Mouse (Mus musculus) embryonic facial prominence, embryonic 14.5 days (tissue): Measurements from ENCODE around the gene Fam216b. TPM values are rescaled to one million over a fixed set of nuclear protein-coding genes. Genes with fewer than 3 reads are reported as not detected.

ENCODE experiments used
- ATAC-seq: fragments of 200-750 bp; cut with Nextera tagmentation; 2 replicates; pipeline ENCODE4 v1.8.0; 2017; ENCODE audit warnings: low read depth, moderate number of reproducible peaks, moderate TSS enrichment
- DNase-seq: peaks from one replicate; pipeline ENCODE4 v3.0.0-alpha.2; 2015; ENCODE audit warnings: low spot score
- H3K27ac ChIP-seq: fragments of 300-500 bp; sonication (generic); replicated peaks from 2 replicates; pipeline ENCODE4 v1.5.1; 2014; ENCODE audit warnings: low read depth, mild to moderate bottlenecking, low read length, moderate library complexity
- H3K27me3 ChIP-seq: fragments of 300-500 bp; sonication (generic); replicated peaks from 2 replicates; pipeline ENCODE4 v1.6.1; 2014; ENCODE audit warnings: low read length; ENCODE audit not compliant: control insufficient read depth, insufficient read depth
- H3K36me3 ChIP-seq: fragments of 300-500 bp; sonication (generic); 2 replicates; pipeline ENCODE4 v1.6.1; 2014; ENCODE audit warnings: low read length, mixed read lengths; ENCODE audit not compliant: control insufficient read depth, insufficient read depth
- H3K4me1 ChIP-seq: fragments of 300-500 bp; sonication (generic); 2 replicates; pipeline ENCODE4 v1.6.1; 2014; ENCODE audit warnings: antibody characterized with exemption, low read length; ENCODE audit not compliant: control insufficient read depth, insufficient read depth
- H3K4me2 ChIP-seq: fragments of 300-500 bp; sonication (generic); 2 replicates; pipeline ENCODE4 v1.6.1; 2014; ENCODE audit warnings: low read depth, mild to moderate bottlenecking, low read length, moderate library complexity, mixed read lengths
- H3K4me3 ChIP-seq: fragments of 300-500 bp; sonication (generic); 2 replicates; pipeline ENCODE4 v1.5.1; 2014; ENCODE audit warnings: low read depth, mild to moderate bottlenecking, low read length
- H3K9ac ChIP-seq: fragments of 300-500 bp; sonication (generic); 2 replicates; pipeline ENCODE4 v1.6.1; 2014; ENCODE audit warnings: low read depth, mild to moderate bottlenecking, low read length, moderate library complexity, mixed read lengths
- H3K9me3 ChIP-seq: fragments of 300-500 bp; sonication (generic); 2 replicates; pipeline ENCODE4 v1.6.1; 2016; ENCODE audit warnings: low read length; ENCODE audit not compliant: control insufficient read depth
- WGBS: fragments of 180-500 bp; shearing (Covaris S2); extraction: QIAGEN DNeasy Blood & Tissue Kit; methylation state at CpG from one replicate; pipeline ENCODE4 v1.1.7; 2014; 5-methylcytosine and 5-hydroxymethylcytosine counted together
- polyA plus RNA-seq: library from polyadenylated mRNA; unstranded; fragments of >200 nt; fragmentation: Nextera tagmentation; extraction: Ambion mirVana; gene quantifications from 2 replicates; pipeline ENCODE4 v1.2.1, GENCODE M21; 2014

Gene Fam216b
- 0.90 TPM in 1 of 2 replicates, not detected in the other for polyA plus RNA-seq

DNA sequence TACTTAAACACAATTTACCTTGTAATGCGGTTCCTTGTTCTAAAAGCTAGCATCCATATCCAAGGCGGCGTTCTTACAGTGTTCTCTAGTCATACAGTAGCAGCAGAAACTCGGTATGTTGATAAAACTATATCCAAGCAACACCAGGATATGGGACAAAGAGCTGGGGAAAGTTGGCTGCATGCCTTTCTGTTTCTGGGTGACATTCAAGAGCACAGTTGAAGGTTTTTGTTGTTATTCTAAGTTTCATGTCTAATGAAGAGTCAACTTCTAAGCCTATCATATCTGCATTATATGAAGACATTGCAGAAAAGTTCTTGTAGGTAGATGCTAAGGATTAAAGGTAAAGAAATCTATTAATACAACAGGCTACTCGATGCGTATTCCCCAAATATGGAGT is at the start of gene Fam216b:
Gene Fam216b (minus strand): TSS at position 101 of the 400 bp plus-strand sequence.
- no peak within 1 kb of the TSS for H3K9ac ChIP-seq
- no peaks in the 10 kb centered on the region for H3K9me3 ChIP-seq
- no peak within 1 kb of the TSS for H3K4me3 ChIP-seq
- WGBS, result 91% methylated on average over 6 of the region's 6 CpGs
- H3K27ac ChIP-seq, result no peak within 1 kb of the TSS
- H3K36me3 ChIP-seq, result no peaks in the 10 kb centered on the region
- H3K4me2 ChIP-seq, result no peak within 1 kb of the TSS
- ATAC-seq, result no peak
- no peaks in the 10 kb centered on the region for H3K4me1 ChIP-seq
- H3K27me3 ChIP-seq, result no peaks in the 10 kb centered on the region
- DNase-seq, result no peak

DNA sequence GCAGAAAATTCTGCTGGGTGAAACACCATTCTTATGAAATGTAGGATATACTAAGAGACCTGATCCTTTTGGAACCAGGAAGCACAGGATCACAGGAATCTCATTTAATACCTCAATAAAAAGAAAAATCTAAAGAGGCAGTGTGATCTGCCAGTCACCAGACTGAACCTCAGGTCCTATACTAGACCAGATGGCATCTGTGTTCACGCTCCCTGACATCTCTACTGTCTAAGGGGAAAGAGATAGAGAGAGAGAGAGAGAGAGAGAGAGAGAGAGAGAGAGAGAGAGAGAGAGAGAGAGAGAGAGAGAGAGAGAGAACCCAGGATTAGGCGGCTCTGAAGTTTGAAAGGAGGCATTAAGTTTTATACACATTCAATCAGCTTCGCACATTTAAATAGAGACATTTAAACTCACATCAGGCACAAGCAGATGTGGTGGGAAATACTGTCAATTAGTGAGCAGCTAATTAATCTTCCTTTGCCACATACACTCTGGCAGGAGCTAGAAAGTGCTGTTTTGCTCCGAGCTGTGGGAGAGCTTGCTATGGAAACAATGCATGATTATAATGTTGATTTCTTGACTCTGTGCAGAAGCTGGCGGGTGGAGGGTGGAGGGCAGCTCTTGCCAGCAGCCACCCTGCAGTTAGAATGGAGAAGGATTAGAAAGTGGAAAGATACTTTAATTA is 43.7 kb upstream of the Fam216b start:
- no peak for ATAC-seq
- Histone ChIP-seq H3K27me3 (no peaks in the 10 kb centered on the region), H3K4me1 (no peaks in the 10 kb centered on the region), H3K36me3 (no peaks in the 10 kb centered on the region), H3K4me2 (no peak overlapping the region), H3K9me3 (peaks cover 7% of the 10 kb centered on the region; the same call in 1 of the 2 replicates), H3K4me3 (no peak overlapping the region), H3K9ac (no peak overlapping the region), H3K27ac (no peak overlapping the region)
- peak; percentile 16 for DNase-seq
- WGBS, result 45% methylated on average over 5 of the region's 5 CpGs

GRCm38 (mm10) chr14:78126670-78127069 is 37.9 kb upstream of the Fam216b start:
- ATAC-seq, result no peak
- no peaks in the 10 kb centered on the region; the same call in 1 of the 2 replicates for H3K4me1 ChIP-seq
- no peaks in the 10 kb centered on the region for H3K27me3 ChIP-seq
- no peak overlapping the region for H3K27ac ChIP-seq
- WGBS, result 25% methylated on average over 3 of the region's 3 CpGs
- no peak overlapping the region for H3K4me3 ChIP-seq
- no peak overlapping the region for H3K9ac ChIP-seq
- no peaks in the 10 kb centered on the region for H3K36me3 ChIP-seq
- H3K4me2 ChIP-seq, result no peak overlapping the region
- DNase-seq, result peak; percentile 36
- H3K9me3 ChIP-seq, result no peaks in the 10 kb centered on the region

- DNase-seq, result no peak
- Histone ChIP-seq H3K27ac (no peak overlapping the region), H3K36me3 (no peaks in the 10 kb centered on the region), H3K27me3 (no peaks in the 10 kb centered on the region), H3K4me2 (no peak overlapping the region), H3K4me1 (no peaks in the 10 kb centered on the region), H3K9ac (no peak overlapping the region), H3K4me3 (no peak overlapping the region), H3K9me3 (no peaks in the 10 kb centered on the region)
- WGBS, result 41% methylated on average over 3 of the region's 3 CpGs
- no peak for ATAC-seq
Observed at GRCm38 (mm10) chr14:78120286-78120685, 31.5 kb upstream of the Fam216b start.

GRCm38 (mm10) chr14:78119449-78120200 is 30.8 kb upstream of the Fam216b start:
- Histone ChIP-seq H3K27me3 (no peaks in the 10 kb centered on the region), H3K4me3 (no peak overlapping the region), H3K4me1 (no peaks in the 10 kb centered on the region), H3K4me2 (no peak overlapping the region), H3K36me3 (no peaks in the 10 kb centered on the region), H3K9me3 (no peaks in the 10 kb centered on the region), H3K9ac (no peak overlapping the region), H3K27ac (no peak overlapping the region)
- WGBS, result 64% methylated on average over 10 of the region's 10 CpGs
- no peak for ATAC-seq
- no peak for DNase-seq

DNA sequence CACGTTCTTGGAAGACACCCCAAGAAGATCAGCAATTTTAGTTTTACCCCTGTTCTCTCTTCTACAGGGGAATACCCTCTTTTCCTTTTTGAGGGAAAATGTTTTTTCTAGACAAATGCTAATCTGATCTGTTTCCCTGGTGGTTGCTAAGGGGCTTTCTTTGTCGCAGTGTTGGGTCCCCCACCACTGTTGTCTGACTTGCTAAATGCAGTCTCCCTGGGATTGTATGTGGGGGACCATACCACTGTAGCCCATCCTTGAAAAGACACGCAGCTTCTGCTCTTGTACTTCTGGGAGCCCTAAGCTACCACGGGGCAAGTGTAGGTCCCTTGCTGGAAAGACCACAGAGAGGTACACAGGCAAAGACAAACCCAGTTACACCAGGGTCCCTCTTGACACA is 28.9 kb upstream of the Fam216b start:
- no peak overlapping the region for H3K4me2 ChIP-seq
- 69% methylated on average over 4 of the region's 4 CpGs for WGBS
- H3K36me3 ChIP-seq, result no peaks in the 10 kb centered on the region
- H3K27me3 ChIP-seq, result no peaks in the 10 kb centered on the region
- no peaks in the 10 kb centered on the region for H3K4me1 ChIP-seq
- no peaks in the 10 kb centered on the region for H3K9me3 ChIP-seq
- no peak overlapping the region for H3K4me3 ChIP-seq
- ATAC-seq (no peak), DNase-seq (no peak)
- H3K27ac ChIP-seq, result no peak overlapping the region
- no peak overlapping the region for H3K9ac ChIP-seq

- Histone ChIP-seq H3K4me2 (no peak overlapping the region), H3K9ac (no peak overlapping the region), H3K27ac (no peak overlapping the region), H3K9me3 (no peaks in the 10 kb centered on the region), H3K27me3 (no peaks in the 10 kb centered on the region), H3K4me3 (no peak overlapping the region), H3K36me3 (no peaks in the 10 kb centered on the region), H3K4me1 (no peaks in the 10 kb centered on the region)
- ATAC-seq, result no peak
- WGBS, result 50% methylated on average over 2 of the region's 2 CpGs
- DNase-seq, result no peak
Observed at GRCm38 (mm10) chr14:78117268-78117667, 28.5 kb upstream of the Fam216b start.

DNA sequence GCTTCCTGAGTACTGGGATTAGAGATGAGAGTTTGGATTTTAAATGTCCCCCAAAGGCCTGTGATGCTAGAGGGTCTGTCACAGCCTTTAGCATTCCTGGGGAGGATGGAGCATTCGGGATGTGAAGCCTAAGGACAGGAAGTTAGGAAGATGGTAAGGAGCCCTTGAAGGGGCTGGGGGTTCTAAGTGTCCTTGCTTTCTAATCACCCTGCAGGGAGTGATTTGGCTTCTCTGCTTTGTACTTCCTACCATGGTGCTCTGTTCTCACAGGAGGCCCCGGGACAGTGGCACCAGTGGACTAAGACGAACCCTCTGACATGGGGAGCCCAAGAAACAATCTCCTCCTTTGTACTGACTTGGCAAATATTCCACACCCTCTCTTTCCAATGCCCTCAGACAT is 23.7 kb upstream of the Fam216b start:
- Histone ChIP-seq H3K27me3 (no peaks in the 10 kb centered on the region), H3K9ac (no peak overlapping the region)

More for the DNA sequence above, 23.7 kb upstream of the Fam216b start:
- no peak for DNase-seq
- no peaks in the 10 kb centered on the region for H3K9me3 ChIP-seq
- no peak overlapping the region for H3K4me3 ChIP-seq
- H3K4me2 ChIP-seq, result no peak overlapping the region
- ATAC-seq, result no peak
- no peaks in the 10 kb centered on the region for H3K4me1 ChIP-seq
- H3K36me3 ChIP-seq, result no peaks in the 10 kb centered on the region
- no peak overlapping the region for H3K27ac ChIP-seq
- 73% methylated on average over 3 of the region's 3 CpGs for WGBS
